Mouse (Mus musculus): ENCODE measurements around the gene Ctcf. TPM values are rescaled to one million over a fixed set of nuclear protein-coding genes. Genes with fewer than 3 reads are reported as not detected.

The Ctcf gene
- total RNA-seq, 4 experiments from 2014 or later: 65.3 to 80.8 (median 68.8) TPM

DNA sequence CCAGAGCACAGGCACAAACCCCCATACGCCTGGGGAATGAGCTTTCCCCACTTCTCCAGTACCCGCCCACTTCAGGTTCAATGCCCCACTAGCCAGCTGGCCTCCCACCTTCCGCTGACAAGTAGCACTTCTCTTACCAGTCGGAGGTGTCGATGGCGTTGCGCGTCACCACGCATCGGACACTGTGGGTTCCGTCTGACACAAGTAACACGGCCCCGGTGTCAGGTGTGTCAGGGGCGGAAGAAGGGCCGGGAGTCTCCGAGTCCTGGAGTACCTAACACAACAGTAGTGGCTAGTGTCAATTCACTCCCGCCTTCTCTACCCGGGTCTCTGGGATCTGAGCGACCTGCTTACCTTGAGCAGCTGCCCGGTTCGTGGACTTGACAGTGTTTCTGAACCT lies 64.2 kb downstream of the Ctcf start:
- peak in 1 of 2 experiments; percentile 75 for DNase-seq (ENCODE audit: low spot score in 2 of 2)

DNA sequence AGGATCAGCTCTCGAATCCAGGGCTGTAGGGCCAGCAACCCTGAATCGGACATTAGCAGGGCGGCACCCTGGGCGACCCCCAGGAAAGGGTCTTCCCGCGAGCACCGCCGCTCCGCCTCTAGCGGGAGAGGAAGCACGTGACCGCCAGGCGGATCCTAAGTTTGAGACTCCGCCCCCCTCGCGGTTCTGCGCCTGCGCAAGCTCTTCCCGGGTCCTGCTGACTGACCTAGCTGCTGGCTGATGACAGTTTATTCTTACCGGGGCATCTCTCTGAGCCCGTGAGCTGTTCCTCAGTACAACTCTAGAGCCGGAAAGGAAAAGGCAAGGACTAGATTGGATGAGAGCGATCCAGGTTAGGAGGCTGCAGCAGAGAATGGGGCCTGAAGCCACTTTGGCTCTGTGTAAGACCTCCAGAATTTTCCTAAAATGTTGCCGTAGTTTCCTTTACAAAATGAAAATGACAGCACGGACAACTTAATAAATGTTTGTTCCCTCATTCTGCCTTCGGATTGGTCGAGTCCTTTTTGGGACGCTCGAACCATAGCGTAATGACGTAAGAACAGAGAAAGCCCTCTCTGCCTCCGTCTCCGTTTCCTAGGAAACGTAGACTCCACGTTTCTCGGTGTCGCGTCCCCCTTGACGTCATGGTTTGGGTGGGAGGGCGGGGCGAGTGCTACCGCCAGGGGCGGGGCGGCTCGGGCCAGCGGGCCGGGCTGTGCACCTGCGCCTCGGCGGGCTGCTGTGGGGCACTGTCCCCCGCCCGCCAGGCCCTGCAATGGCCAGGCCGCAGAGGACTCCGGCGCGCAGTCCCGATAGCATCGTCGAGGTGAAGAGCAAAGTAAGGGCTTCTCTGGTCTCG lies 64.8 kb downstream of the Ctcf start, which contains the start of the genes Acd and Pard6a:
TSS of gene Acd (minus strand) at position 137 of the 859 bp plus-strand sequence.
TSS of gene Pard6a (plus strand) at position 183 of the 859 bp plus-strand sequence.
- DNase-seq (ENCODE audit: low spot score in 2 of 2): peak; percentile 93 to 95

DNA sequence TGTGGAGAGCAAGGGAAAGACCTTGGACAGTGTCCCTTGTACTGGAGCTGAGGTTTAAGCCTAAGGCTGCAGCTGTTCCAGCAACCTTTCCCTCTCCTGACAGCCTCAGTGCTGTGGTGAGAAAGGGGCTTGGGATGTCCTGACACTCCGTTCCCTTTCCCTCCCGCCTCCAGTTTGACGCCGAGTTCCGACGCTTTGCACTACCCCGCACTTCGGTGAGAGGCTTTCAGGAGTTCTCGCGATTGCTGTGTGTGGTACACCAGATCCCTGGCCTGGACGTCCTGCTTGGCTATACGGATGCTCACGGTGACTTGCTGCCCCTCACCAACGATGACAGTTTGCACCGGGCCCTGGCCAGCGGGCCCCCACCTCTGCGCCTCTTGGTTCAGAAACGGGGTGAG lies 65.6 kb downstream of the Ctcf start:
- no peak for DNase-seq (ENCODE audit: low spot score in 2 of 2)

DNA sequence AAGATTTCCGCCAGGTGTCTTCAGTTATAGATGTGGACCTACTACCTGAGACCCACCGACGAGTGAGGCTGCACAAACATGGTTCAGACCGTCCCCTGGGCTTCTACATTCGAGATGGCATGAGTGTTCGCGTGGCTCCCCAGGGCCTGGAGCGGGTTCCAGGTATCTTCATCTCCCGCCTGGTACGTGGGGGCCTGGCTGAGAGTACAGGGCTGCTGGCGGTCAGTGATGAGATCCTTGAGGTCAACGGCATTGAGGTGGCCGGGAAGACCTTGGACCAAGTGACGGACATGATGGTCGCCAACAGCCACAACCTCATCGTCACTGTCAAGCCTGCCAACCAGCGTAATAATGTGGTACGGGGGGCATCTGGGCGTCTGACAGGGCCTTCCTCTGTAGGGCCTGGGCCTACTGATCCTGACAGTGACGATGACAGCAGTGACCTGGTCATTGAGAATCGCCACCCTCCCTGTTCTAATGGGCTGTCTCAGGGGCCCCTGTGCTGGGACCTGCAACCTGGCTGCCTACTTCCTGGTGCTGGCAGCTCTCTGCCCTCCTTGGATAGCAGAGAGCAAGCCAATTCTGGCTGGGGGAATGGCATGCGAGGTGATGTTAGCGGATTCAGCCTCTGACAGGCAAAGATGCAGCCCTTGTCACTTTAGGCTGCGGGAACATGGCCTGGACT lies 66.5 kb downstream of the Ctcf start:
- no peak for DNase-seq (ENCODE audit: low spot score in 2 of 2)

DNA sequence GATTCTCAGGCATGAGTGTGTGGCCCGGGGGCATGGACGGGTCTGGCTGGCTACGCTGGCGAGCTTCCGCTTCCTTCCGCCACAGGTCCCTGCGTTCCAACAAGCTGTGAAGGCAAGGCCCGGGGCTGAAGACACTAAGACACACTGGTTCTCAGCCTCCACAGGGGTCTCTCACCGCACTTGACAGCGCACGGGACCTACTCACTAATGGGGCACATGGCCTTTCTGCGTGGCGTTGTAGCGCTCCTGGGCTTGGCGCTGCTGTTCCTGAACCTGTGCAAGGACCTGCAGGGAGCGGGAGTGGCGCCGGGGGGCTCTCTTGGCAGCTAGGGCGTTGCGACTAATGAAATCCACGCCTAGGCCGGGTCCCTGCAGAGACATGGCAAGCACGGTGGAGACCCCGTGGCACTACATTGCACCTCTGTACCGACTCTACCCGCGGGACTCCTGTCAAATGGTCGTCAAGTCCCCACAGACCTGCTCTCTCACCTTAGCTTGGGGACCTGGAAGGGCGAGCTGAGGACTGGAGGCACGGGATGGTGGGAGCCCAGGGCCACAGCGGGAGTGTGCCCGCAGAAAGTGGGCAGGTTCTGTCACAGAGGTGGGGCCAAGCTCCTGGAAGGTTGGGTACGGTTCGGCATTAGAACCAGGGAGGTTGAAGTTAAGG lies 67.9 kb downstream of the Ctcf start:
- no peak for DNase-seq (ENCODE audit: low spot score in 2 of 2)

DNA sequence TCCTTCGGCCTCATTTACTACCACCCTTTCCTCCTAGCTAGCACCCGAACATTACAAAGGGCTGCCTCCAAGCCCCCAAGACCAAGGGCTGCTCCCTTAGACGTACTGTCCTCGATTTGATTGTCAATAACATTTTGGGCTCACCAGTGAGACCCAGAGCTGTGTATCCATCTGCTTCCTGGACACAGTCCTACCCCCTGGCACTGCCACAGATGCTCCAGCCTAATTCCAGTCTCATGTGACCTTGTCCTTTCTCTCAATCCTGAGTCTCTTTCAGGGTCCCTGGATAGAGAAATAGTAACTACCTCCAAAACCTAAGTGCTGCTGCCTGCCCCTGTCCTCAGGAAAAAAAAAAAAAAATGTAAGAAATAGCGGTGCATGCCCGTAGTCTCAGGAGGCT lies 68.6 kb downstream of the Ctcf start:
- DNase-seq (ENCODE audit: low spot score in 2 of 2): no peak

DNA sequence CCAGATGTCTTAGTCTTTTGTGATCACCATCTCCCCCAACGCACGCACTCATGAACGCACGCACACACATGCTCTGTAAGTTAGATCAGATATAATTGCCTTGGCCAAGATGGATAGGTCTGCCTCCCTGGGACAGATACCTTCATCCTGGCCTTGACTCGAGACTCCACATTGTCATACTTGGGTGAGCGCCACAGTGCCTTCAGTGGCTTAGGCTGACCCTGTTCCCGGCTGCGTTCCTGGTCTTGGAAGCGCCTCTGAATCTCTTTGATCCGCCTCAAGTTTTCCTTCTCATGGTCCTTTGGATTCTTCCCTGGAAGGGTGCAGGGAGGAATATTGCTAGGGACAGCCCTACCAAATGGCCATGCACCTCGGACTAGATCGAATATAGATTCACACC lies 70.1 kb downstream of the Ctcf start:
- DNase-seq (ENCODE audit: low spot score in 2 of 2): no peak

DNA sequence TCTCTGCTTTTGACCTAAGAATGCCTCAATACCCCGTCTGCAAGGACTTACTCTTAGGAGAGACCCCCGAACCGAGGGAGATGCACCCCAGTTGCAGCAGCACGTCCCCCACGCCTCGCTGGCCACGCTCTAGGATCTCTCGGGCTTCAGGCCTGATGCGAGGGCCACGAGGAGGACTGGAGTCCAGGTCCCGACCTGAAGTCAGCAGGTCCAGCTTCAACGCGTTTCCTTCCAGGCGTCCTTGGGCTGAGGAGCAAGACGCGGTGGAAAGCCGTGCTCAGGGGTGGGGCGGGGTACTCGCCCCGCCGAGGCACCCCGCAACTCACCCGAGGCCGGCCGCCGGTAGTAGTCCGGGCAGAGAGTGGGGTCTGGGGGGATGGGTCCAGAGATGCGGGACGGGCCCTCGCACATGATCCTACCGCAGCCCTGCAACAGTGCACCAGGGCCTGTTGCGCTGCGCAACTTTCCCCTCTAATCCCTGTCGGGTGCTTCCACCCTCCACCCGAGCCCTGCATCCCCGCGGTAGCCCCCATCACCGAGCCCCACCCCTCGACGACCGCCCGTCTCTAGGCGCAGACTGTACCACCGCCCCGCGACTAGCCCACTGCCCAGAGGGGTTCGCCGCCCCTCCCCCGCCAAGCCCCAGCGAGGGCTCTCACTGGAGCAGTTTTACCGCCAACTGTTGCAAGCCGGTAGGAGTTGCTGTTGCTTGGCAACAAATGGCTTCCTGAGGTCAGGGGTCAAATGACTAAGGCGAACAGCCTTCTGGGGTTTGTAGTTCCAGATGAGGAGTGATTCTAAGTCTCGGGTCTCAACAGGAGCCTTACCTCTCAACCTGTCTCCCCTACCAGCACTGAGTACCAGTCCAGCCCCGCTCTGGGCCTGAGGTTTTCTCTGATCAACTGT lies 71.4 kb downstream of the Ctcf start, which contains the start of the genes 4933405L10Rik and Enkd1:
TSS of gene 4933405L10Rik (plus strand) at position 158 of the 906 bp plus-strand sequence.
TSS of gene Enkd1 (minus strand) at position 713 of the 906 bp plus-strand sequence.
- peak; percentile 75 to 87 for DNase-seq (ENCODE audit: low spot score in 2 of 2)

DNA sequence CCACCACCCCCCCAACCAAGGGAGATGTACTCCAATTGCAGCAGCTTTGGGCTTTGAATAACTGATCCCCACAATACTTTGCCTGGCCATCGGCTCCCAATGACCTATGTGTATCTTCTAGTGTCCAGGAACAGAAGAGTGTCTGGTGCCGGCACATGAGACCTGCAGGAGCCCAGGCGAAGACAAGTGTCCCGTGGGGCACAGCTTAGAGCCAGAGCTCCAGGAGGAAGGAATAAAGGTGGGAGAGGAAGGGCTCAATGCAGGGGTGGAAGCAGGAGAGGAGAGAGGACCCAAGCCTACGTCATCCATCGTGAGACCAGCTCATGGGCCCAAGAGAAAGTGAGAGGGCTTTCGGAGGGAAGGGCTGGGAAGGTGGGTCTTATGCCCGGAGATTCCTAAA lies 72.3 kb downstream of the Ctcf start:
- no peak for DNase-seq (ENCODE audit: low spot score in 2 of 2)

DNA sequence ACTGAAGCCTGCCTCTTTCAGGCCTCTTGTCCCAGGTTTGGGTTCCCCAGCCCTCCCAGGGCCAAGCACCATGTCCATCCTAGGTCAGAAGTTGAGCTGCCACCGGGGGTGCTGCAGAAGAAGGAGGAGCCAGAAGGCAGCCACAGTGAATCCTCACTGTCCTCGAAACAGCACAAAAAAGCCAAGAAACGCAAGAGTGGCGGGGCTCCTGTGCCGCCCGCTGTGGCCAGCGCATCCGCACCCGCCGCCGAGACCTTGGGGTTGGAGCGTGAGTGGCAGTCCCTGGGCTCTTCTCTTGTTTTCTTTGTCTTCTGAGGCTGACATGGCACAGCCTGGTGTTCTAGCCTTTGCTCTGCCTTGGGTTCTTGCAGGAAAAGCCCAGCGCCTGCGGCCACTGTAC lies 72.9 kb downstream of the Ctcf start:
- no peak for DNase-seq (ENCODE audit: low spot score in 2 of 2)

DNA sequence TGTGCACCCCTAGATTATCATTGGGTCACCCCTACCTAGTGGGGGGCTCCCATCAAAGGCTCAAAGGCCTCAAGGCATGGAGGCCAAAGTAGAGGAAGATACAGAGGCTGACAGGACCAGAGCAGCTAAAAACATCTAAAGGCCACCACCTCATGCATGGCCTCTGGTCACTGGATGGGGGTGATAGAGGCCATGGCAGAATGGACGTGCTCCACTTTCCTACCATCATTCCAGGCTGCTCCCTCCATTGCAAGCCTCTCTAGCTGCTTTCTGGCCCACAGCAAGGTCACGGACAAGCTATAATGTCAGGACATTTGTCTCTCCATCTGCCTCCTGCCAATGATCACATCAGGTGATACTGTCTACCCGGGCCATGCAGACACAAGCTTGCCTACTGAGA lies 75.9 kb downstream of the Ctcf start:
- DNase-seq (ENCODE audit: low spot score in 2 of 2): no peak

DNA sequence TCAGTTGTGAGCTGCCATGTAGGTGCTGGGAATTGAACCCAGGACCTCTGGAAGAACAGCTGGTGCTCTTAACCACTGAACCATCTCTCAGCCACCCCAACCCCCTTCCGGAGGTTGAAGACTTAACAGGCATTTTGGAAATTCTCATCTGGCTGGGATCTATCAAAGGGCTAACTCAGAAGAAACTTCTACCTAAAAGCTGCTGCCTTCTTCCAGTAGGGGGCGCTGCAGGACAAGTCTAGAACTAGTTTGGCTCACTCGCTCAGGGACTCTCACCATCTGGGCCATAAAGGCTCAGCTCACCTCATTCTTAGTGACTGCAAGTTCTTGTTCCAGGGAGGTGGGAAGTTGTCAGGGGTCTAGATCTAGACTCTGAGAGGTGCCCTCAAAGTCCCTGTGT lies 77.8 kb downstream of the Ctcf start:
- DNase-seq (ENCODE audit: low spot score in 2 of 2): peak in 1 of 2 experiments; percentile 57

DNA sequence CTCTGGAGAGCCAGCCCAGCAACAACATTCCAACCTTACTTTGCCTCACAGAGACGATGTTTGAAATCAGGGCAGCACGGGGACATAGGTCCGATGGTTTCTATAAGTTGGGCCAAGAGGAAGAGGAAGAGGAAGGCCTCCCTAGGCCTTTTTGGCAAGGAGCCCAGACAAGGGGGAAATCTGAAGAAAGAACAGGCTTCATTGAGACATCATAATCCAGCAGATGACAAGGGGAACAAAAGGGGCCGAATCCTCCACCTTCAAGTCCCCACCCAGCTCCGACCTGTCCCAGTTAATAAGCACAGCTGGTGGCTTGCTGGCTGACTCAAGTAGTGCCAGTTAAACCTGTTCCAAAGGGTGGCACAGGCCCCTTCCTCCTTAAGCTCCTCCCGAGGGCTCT lies 78.7 kb downstream of the Ctcf start:
- DNase-seq (ENCODE audit: low spot score in 2 of 2): no peak

DNA sequence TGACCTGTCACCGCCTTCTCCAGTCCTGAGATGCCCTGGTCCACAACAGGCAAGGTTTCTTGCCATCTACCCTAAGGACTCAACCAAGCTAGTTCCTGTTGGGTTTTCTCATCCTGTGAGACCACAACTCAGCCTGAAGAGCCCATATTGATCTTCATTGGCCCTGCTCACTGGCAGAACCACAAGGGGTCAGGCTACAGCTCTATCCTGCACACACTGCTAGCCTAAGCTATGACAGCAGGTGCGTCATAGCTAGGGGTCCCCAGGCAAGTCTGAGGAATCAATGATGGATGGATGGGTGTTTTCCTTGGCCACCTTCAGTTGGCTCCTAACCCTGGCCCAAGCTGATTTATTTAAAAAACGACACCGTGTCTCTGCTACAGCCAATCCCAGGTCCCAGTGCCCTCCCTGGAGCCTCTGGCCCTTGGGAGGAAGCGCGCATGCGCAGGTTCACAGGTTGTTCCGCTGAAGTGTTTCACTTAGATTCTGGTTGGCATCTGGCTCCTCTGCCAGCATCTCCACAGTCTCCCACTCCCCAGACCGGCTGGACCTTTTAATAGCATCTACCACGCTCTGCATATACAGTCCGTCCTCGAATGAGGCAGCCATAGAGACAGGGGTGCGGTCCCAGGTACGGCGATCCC lies 80.1 kb downstream of the Ctcf start:
- no peak for DNase-seq (ENCODE audit: low spot score in 2 of 2)

DNA sequence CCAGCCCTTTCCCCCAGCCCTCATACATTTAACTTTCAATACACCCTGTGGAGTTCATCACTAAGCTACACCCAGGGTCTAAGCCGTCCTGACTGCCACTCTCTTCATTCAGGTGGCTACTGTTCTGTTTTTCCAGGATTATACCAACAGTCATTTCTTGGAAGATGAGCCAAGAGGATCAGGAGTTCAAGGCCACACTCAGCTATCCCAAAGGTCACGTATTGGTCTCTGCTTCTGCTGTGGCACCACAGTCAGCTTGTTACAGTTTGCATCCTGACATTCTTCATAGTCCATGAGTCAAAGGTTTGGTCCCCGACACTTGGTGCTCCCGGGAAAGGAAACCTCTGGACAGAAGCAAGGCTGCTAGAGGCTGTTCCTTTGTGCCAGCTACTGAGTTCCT lies 83.3 kb downstream of the Ctcf start:
- DNase-seq (ENCODE audit: low spot score in 2 of 2): no peak

DNA sequence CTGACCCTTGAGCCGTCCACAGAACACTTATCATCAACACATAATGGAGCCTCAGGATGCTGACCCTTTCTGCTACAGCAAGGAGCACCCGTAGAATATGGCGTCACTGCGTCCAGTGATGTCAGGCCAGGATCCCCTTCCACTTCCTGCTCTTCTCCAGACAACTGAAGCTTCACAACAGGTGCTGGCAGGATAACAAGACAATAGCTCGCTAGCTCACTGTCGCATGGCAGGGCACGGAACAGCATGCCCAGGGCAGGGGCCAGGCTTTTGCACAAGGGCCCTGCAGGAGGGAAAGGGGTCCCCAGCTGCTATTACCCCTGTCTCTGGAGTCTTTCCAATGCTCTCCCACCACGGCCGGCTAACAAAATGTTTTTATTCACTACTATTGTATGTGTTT lies 86.5 kb downstream of the Ctcf start:
- DNase-seq (ENCODE audit: low spot score in 2 of 2): no peak

DNA sequence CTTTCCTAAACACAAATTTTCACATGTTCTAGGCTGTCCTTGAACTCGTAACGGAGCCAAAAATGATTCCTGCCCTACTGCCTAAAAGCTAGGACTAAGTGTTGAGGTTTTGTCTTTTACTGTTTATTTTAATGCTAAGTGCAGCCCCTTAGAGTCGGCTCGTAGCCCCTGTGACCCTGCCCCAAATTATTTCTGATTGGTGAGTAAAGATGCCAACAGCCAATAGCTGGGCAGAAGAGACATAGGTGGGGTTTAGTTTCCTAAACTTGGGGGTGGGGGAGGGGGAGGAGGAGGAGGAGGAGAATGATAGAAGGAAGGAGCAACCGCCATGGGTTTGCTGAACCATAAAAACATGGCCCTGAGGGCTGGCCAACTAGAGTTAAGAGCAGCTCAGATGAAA lies 89.4 kb downstream of the Ctcf start:
- no peak for DNase-seq (ENCODE audit: low spot score in 2 of 2)

DNA sequence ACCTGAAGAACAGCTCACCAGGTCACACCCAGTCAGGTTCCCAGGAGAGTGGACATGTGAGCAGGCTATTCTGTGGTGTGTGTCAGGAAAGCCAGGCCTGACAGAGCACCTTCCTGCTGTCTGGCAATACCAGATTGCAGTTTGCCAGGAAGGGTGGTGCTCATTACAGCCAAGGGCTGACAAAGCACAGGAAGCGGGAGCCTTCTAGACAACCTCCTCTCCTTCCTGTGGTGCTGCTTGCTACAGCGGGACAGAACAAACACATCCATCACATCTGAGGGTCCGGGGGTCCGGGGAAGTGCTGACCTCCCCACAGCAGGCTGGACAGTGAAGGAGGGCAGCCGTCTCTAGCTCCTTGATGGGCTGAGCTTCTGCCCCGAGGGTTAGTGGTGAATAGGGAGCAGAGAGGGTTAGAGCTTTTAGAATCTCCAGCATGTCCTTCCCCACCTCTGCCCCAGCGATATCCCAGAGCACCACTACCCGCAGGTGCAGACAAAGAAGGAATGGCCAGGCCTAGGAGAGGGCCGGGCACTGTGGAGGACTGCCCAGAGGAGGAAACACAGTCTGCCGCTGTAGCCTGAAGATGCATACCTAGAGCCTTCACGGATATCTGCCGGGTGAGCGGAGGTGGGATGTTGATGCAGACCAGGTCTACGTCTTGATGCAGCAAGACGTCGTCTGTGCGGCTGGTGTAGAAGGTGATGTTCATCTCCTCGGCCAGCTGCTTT lies 91.2 kb downstream of the Ctcf start:
- DNase-seq (ENCODE audit: low spot score in 2 of 2): no peak

DNA sequence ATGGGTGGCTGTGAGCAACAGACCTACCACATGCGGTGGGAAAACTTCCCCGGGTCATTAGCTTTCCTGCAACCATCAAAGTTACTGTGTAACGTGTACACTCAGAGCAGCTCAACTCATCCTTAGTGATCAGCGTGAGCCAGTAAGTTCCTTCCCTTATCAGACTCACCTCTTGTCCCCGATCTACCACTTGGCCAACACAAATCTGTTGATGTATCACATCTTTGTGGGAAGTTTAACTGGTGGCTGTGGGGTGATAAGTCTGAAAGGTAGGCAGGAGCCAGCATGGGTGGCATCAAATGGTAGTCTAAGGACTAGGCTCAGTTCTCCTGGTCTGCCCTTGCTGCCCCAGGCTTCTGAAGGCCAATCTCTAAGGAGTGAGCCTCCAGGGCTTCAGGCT lies 95.8 kb downstream of the Ctcf start:
- no peak for DNase-seq (ENCODE audit: low spot score in 2 of 2)

All from left cerebral cortex, adult 8-10 months (tissue).